Mouse (Mus musculus) midbrain, embryonic 11.5 days (tissue): ENCODE measurements around the gene Creb3l2. TPM values are rescaled to one million over a fixed set of nuclear protein-coding genes. Genes with fewer than 3 reads are reported as not detected.

ENCODE experiments used
- ATAC-seq: fragments of 200-750 bp; cut with Nextera tagmentation; 2 replicates; pipeline ENCODE4 v1.8.0; 2017; ENCODE audit warnings: moderate TSS enrichment, moderate library complexity; ENCODE audit not compliant: low FRiP score
- DNase-seq: peaks from one replicate; pipeline ENCODE4 v3.0.0; 2015; ENCODE audit warnings: low spot score; ENCODE audit errors: missing footprints
- H3K27ac ChIP-seq: fragments of 300-500 bp; sonication (generic); 2 replicates; pipeline ENCODE4 v1.5.1; 2014; ENCODE audit warnings: low read depth, low read length
- H3K27me3 ChIP-seq: fragments of 300-500 bp; sonication (generic); 2 replicates; pipeline ENCODE4 v1.6.1; 2014; ENCODE audit warnings: mild to moderate bottlenecking, low read length, moderate library complexity, mixed read lengths; ENCODE audit not compliant: control insufficient read depth, insufficient read depth
- H3K36me3 ChIP-seq: fragments of 300-500 bp; sonication (generic); 2 replicates; pipeline ENCODE4 v1.6.1; 2014; ENCODE audit warnings: mild to moderate bottlenecking, low read length, moderate library complexity, mixed read lengths; ENCODE audit not compliant: control insufficient read depth, insufficient read depth
- H3K4me1 ChIP-seq: fragments of 300-500 bp; sonication (generic); 2 replicates; pipeline ENCODE4 v1.6.1; 2014; ENCODE audit warnings: low read length; ENCODE audit not compliant: control insufficient read depth, insufficient read depth
- H3K4me2 ChIP-seq: fragments of 300-500 bp; sonication (generic); 2 replicates; pipeline ENCODE4 v1.6.1; 2014; ENCODE audit warnings: mild to moderate bottlenecking, moderate library complexity
- H3K4me3 ChIP-seq: fragments of 300-500 bp; sonication (generic); 2 replicates; pipeline ENCODE4 v1.5.1; 2014; ENCODE audit warnings: low read depth, low read length
- H3K9ac ChIP-seq: fragments of 300-500 bp; sonication (generic); 2 replicates; pipeline ENCODE4 v1.6.1; 2014; ENCODE audit warnings: low read length
- H3K9me3 ChIP-seq: fragments of 300-500 bp; sonication (generic); 2 replicates; pipeline ENCODE4 v1.6.1; 2016; ENCODE audit warnings: low read length; ENCODE audit not compliant: control insufficient read depth
- WGBS: fragments of 180-500 bp; shearing (Covaris S2); extraction: QIAGEN DNeasy Blood & Tissue Kit; methylation state at CpG from one replicate; pipeline ENCODE4 v1.1.7; 2014; 5-methylcytosine and 5-hydroxymethylcytosine counted together
- polyA plus RNA-seq: library from polyadenylated mRNA; unstranded; fragments of >200 nt; fragmentation: Nextera tagmentation; extraction: Ambion mirVana; gene quantifications from 2 replicates; pipeline ENCODE4 v1.2.1, GENCODE M21; 2014

Gene Creb3l2
- polyA plus RNA-seq, 1 experiment from 2014 or later, result 5.5 TPM

DNA sequence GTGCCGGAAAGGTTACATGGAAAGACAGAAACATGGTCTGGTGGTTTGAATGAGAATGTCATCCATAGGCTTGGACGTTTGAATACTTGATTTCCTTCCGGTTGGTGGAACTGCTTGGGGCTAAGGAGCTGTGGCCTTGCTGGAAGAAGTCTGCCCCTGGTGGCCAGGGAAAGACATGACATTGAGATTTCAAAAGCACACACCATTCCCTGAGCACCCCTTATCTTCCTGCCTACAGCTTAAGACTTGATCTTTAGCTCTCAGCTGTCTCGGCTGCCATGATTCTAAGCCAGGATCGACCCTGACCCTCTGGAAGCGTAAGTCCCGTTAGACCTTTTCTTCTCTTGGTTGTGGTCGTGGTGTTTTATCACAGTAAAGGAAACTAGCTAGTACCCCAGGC is 77.6 kb downstream of the Creb3l2 start:
- ATAC-seq (no peak), DNase-seq (no peak)
- Histone ChIP-seq H3K4me2 (no peak overlapping the region), H3K9me3 (no peaks in the 10 kb centered on the region), H3K4me1 (peaks cover 13% of the 10 kb centered on the region), H3K9ac (no peak overlapping the region), H3K27me3 (no peaks in the 10 kb centered on the region), H3K4me3 (no peak overlapping the region), H3K36me3 (no peaks in the 10 kb centered on the region), H3K27ac (no peak overlapping the region)
- 93% methylated on average over 8 of the region's 8 CpGs for WGBS

DNA sequence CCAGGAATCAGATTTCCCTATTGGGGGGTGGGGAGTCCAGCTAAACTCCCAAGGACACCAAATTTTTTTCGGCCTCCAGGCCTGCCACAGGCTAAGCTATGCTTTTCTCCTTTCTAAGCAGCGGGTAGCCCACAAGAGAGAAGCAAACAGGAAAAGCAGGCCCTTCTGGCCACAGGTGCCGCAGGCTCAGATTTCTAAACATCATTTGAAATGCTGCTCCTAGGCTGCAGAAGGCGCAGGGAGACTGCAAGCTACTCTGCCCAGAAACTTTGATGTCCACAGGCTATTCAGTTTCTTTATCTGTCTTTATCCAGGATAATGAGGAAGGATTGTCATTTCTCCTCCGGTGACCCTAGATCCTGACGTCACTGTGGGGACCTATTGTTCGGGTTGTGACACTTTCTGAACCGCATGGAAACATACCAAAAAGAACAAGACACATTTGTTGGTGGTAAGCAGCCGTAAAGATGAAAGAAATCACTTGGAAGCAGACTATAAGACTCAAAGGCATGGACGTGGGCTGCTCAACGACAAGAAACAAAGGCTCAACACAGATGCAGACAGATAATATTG is 81.0 kb downstream of the Creb3l2 start:
- H3K4me3 ChIP-seq, result no peak overlapping the region
- no peaks in the 10 kb centered on the region for H3K36me3 ChIP-seq
- H3K27me3 ChIP-seq, result no peaks in the 10 kb centered on the region
- no peak overlapping the region for H3K9ac ChIP-seq
- H3K4me2 ChIP-seq, result no peak overlapping the region
- H3K4me1 ChIP-seq, result peaks cover 21% of the 10 kb centered on the region
- H3K27ac ChIP-seq, result no peak overlapping the region
- 14% methylated on average over 11 of the region's 11 CpGs for WGBS
- H3K9me3 ChIP-seq, result no peaks in the 10 kb centered on the region
- no peak for DNase-seq
- ATAC-seq, result no peak

DNA sequence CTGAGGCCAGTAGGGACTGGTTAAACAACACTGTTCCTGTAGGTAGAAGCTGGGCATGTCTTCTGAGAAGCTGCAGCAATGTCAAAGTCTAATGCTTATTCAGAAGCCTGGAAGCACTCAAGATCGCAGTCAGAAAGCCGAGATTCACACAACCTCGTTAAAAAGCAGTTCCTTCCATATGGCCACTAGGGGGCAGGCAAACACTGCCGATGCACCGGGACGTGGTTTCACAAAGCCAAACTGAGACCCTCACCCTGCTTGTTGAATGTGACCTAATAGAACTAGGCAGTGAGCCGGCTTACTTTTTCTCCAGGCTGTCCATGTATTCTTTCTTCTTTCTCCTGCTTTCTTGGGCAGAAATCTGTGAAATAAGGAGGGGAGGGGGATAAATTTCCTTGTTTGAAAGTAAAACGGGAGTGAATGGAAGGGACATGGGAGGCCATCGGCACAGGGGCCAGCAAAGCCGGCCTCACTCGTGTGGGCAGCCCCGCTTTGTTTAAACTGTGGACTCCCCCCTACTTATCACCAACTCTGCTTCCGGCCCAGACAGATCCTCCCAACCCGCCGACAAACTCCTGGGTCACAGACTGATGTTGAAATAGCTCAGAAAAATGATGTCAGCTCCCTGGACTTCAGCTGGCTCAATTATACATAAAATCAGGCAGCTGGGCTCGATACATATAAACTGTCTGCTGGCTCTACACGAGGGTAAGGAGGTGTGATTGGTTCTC is 87.3 kb downstream of the Creb3l2 start:
- Histone ChIP-seq H3K9ac (no peak overlapping the region; the same call in 1 of the 2 replicates), H3K4me1 (peaks cover 8% of the 10 kb centered on the region), H3K9me3 (no peaks in the 10 kb centered on the region), H3K36me3 (no peaks in the 10 kb centered on the region), H3K27me3 (no peaks in the 10 kb centered on the region), H3K27ac (no peak overlapping the region), H3K4me2 (no peak overlapping the region), H3K4me3 (no peak overlapping the region)
- 36% methylated on average over 17 of the region's 17 CpGs for WGBS
- peak; percentile 96 for DNase-seq
- peak; percentile 63 for ATAC-seq

- Histone ChIP-seq H3K4me2 (no peak overlapping the region), H3K9me3 (no peaks in the 10 kb centered on the region), H3K4me1 (peaks cover 8% of the 10 kb centered on the region), H3K4me3 (no peak overlapping the region), H3K9ac (no peak overlapping the region), H3K27me3 (no peaks in the 10 kb centered on the region), H3K36me3 (no peaks in the 10 kb centered on the region), H3K27ac (no peak overlapping the region)
- no peak for DNase-seq
- no peak for ATAC-seq
- 86% methylated on average over 9 of the region's 9 CpGs for WGBS
Observed at GRCm38 (mm10) chr6:37353616-37354015, 88.3 kb downstream of the Creb3l2 start.

GRCm38 (mm10) chr6:37351731-37352380 is 90.1 kb downstream of the Creb3l2 start:
- no peaks in the 10 kb centered on the region for H3K36me3 ChIP-seq
- H3K4me2 ChIP-seq, result no peak overlapping the region
- peak; percentile 74 for ATAC-seq
- WGBS, result 23% methylated on average over 10 of the region's 10 CpGs
- H3K27me3 ChIP-seq, result no peaks in the 10 kb centered on the region
- DNase-seq, result peak; percentile 89
- H3K9me3 ChIP-seq, result no peaks in the 10 kb centered on the region
- no peak overlapping the region for H3K4me3 ChIP-seq
- no peak overlapping the region for H3K27ac ChIP-seq
- H3K4me1 ChIP-seq, result no peaks in the 10 kb centered on the region
- H3K9ac ChIP-seq, result no peak overlapping the region

DNA sequence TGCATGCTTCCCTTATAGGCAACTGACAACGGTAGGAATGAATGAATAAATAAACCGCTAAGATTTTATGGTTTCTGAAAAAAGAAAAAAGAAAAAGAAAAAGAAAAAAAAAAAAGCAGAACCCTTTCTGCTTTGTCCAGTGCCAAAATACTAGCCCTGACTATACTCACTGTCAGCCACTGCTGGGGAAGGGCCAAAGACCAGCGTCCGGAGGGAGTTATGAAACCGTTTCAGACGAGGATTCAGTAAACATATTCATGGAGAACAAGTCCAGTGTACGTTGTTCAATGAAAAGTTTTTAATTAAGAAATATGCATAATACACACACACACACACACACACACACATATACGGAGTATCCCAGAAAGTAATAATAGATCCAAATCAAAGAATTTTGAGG is 91.6 kb downstream of the Creb3l2 start:
- ATAC-seq (no peak), DNase-seq (no peak)
- no peaks in the 10 kb centered on the region for H3K4me1 ChIP-seq
- no peak overlapping the region for H3K4me2 ChIP-seq
- no peak overlapping the region for H3K4me3 ChIP-seq
- H3K27ac ChIP-seq, result no peak overlapping the region
- H3K36me3 ChIP-seq, result no peaks in the 10 kb centered on the region
- no peaks in the 10 kb centered on the region for H3K9me3 ChIP-seq
- H3K9ac ChIP-seq, result no peak overlapping the region
- 95% methylated on average over 8 of the region's 8 CpGs for WGBS
- H3K27me3 ChIP-seq, result no peaks in the 10 kb centered on the region

DNA sequence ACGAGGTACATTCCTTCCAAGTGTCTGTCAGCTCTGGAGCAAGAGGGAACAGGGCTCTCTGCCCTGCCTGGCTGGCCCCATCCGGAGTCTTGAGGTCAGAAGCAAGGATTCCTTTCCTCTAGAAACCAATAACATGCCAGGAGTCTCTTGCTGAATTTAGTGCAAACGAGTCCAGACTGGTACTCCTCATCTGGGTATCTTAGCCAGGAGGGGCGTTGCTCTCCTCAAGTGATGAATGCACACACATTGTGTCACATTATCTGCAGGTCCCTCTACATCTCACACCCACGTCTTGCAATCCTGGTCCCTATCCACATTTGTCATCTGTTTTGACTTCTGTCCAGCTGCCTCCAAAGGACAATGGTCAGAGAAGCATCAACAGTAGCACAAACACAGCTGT is 94.3 kb downstream of the Creb3l2 start:
- Histone ChIP-seq H3K36me3 (no peaks in the 10 kb centered on the region), H3K27me3 (no peaks in the 10 kb centered on the region), H3K4me2 (no peak overlapping the region), H3K9ac (no peak overlapping the region), H3K27ac (no peak overlapping the region), H3K4me1 (no peaks in the 10 kb centered on the region), H3K9me3 (no peaks in the 10 kb centered on the region), H3K4me3 (no peak overlapping the region)
- WGBS, result 86% methylated on average over 5 of the region's 5 CpGs
- DNase-seq, result no peak
- no peak for ATAC-seq

DNA sequence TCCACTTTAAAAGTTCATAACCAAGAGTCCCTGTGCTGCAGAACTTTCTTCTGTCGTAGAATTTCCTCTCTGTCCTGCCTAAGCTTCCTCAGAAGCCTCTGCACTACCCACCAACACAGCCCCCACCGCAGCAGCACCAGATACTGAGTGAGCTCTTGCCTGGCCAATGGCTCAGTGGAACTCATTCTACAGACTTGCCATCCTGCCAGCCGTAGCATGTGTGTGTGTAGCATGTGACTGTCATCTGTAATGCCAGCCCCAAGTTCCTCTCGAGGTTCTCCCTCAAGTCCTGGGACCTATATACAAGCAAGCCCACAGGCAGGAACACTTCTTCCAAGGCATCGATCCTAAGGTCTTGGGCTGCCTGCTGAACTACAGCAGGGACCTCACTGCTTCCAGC is 103.9 kb downstream of the Creb3l2 start:
- Histone ChIP-seq H3K36me3 (no peaks in the 10 kb centered on the region), H3K4me1 (peaks cover 5% of the 10 kb centered on the region), H3K9me3 (no peaks in the 10 kb centered on the region), H3K4me3 (no peak overlapping the region), H3K9ac (no peak overlapping the region), H3K27me3 (no peaks in the 10 kb centered on the region), H3K27ac (no peak overlapping the region), H3K4me2 (no peak overlapping the region)
- ATAC-seq (no peak), DNase-seq (peak; percentile 57)
- 85% methylated on average over 5 of the region's 5 CpGs for WGBS

DNA sequence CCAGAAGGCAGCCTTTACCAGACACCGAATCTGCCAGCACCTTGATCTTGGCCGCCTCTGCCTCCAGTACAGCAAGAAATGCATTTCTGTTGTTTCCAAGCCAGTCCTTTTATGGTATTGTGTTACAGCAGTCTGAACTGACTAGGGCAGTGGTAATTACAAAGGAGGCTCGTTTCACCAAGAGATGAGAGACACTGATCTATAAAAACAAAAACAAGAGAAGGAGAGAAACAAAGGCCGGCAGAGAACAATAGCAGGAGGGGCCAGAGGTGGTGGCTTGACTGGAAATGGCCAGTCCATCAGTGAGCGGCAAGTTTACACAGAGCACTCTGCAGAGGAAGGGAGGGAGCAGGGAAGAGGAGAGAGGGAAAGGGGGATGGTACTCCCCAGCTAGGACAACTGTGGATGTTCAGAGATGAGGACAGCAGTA is 105.1 kb downstream of the Creb3l2 start:
- Histone ChIP-seq H3K9ac (peak overlapping the region; percentile 4; the same call in 1 of the 2 replicates), H3K27ac (no peak overlapping the region), H3K27me3 (no peaks in the 10 kb centered on the region), H3K9me3 (no peaks in the 10 kb centered on the region), H3K4me2 (no peak overlapping the region), H3K36me3 (no peaks in the 10 kb centered on the region), H3K4me1 (peaks cover 5% of the 10 kb centered on the region), H3K4me3 (no peak overlapping the region)
- DNase-seq (peak; percentile 83), ATAC-seq (peak; percentile 65)
- 13% methylated on average over 5 of the region's 5 CpGs for WGBS
